Mouse (Mus musculus) layer of hippocampus, adult 11-12 months (tissue): ENCODE data around the gene Cisd1.
"Not testable (repeated sequence)": the region's sequence is repeated elsewhere in the genome, so short reads cannot be mapped to it uniquely, and the experiment has no call there.

Experiments used
- DNase-seq: peaks from one replicate; pipeline ENCODE4 v3.0.0; 2022; ENCODE audit warnings: low spot score

Cisd1 gene

GRCm38 (mm10) chr10:71344579-71345143, at the start of gene Cisd1:
Gene Cisd1, minus strand, starts transcription at chr10:71344954.
- DNase-seq = peak; percentile 92

- no peak for DNase-seq
Observed at GRCm38 (mm10) chr10:71389311-71389710, 44.6 kb upstream of the Cisd1 start.

- no peak for DNase-seq
Observed at GRCm38 (mm10) chr10:71384159-71385044, 39.6 kb upstream of the Cisd1 start.

DNA sequence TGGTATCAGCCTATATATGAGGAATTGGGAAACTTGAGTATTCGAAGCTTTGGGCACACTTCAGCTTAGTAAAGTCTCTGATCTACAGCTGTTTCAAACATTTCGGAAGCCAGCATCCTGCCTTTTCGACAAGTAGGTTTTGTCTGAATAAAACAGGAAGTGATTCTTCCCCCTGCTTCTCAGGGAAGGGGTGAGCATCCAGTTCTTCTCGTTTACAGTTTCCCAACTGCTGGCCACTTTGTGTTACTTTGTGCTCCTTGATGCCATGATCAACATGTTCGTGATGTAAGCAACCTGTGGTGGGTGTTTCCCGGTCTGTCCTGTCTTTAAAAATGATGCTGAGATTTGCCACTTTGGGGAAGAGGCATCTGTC, 38.8 kb upstream of the Cisd1 start:
- not testable (repeated sequence) for DNase-seq

- DNase-seq = no peak
Observed at GRCm38 (mm10) chr10:71382858-71383551, 38.3 kb upstream of the Cisd1 start.

DNA sequence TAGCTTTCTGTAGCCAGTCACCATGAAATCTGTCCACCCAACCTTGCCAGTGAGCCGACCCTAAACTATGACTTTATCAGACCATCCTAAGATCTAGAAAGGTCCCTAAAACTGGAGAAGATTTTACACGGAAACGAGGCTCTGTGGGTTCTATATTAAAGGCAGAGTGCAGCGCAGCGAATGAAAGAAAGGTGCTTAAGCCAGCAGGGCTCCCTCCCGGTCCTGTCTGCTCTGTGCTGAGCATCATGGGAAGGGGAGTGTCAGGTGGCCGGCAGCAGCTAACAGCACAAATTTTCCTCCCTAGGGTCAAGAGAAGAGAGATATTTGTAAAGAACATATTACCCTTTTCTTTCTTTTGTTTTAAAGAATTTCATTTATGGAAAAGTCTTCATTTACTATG, 37.4 kb upstream of the Cisd1 start:
- DNase-seq = no peak

DNA sequence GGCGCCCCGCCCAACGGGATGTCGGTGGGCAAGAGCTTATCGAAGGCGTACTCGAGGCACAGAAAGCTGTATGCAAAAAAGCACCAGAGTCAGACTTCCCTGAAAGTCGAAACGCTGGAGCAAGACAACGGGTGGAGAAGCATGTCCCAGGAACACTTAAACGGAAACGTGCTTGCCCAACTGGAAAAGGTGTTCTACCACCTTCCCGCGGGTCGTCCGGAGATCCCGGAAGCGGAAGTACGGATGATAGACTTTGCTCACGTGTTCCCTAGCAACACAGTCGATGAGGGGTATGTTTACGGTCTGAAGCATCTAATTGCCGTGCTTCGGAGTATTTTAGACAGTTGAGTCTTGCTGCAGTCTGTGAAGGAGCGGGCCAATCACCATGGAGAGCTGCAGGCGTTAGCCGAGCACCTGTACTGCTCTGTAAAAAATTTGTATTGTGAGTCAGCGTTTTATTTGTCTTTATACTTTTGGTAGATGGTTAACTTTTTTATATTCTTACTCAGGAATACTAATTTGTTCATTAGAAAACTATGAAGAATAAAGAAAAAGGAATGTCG, 36.8 kb upstream of the Cisd1 start:
- no peak for DNase-seq

GRCm38 (mm10) chr10:71380406-71380805, 35.7 kb upstream of the Cisd1 start:
- DNase-seq = no peak

DNA sequence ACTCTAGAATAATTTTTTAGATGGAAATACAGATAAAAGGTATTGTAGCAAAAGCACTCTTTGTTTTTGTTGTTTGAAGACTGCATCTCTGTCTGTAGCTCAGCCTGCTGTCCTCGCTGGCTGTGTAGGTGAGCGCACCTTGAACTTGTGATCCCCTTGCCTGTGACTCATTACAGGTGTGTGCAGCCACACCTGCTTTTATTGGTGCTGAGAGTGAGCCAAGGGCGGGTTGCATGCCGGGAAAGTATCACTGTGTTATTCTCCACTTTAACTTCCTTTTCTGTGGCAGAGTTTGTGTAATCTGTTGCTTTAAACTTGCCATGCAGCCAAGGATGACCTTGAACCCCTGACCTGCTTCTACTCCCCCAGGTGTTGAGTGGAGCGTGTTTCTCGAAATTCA, 31.3 kb upstream of the Cisd1 start:
- DNase-seq = no peak

DNA sequence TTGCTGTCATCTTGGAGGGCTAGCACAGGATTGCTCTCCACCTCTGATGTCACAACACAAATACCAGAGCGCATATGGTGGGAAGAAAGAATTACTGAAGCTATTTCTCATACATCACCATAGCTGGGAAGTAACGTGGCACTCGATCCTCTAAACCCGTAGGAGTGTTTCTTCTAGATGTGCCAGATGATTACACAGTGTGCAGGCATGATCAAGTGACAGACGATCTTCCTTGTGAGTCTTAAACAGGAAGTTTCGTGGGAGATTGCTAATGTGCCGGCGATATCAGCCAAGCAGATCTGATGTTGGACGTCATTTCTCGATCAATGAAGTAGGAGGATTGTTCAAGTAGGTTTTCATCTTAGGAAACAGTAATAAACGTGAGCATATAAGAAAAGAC, 29.0 kb upstream of the Cisd1 start:
- no peak for DNase-seq

- DNase-seq = no peak
Observed at GRCm38 (mm10) chr10:71371881-71372280, 27.1 kb upstream of the Cisd1 start.

GRCm38 (mm10) chr10:71369466-71369865, 24.7 kb upstream of the Cisd1 start:
- no peak for DNase-seq

GRCm38 (mm10) chr10:71368128-71368940, 23.6 kb upstream of the Cisd1 start:
- no peak for DNase-seq

GRCm38 (mm10) chr10:71363858-71364257, 19.1 kb upstream of the Cisd1 start:
- DNase-seq = no peak

GRCm38 (mm10) chr10:71363440-71363839, 18.7 kb upstream of the Cisd1 start:
- no peak for DNase-seq

GRCm38 (mm10) chr10:71361836-71362562, 17.2 kb upstream of the Cisd1 start:
- no peak for DNase-seq

DNA sequence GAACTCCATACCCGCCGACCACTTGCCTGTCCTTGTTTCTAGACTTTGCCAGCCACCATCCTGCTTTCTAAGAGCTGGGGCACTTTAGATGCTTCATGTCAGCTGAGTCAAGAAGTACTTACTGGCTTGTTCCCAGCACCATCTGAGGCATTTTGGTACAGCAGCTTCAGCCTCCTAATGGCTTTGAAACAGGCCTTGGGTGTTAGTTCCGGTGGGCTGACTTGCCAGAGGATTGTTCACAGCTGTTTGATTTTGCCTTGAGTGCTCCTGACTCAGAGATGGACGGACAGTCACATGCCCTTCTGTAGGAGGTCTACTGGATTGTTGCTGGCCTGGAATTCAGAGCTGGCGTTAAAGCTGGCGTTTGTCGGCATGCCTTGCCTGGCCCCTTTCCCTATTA, 16.3 kb upstream of the Cisd1 start:
- DNase-seq = no peak

GRCm38 (mm10) chr10:71354947-71355346, 10.2 kb upstream of the Cisd1 start:
- no peak for DNase-seq

GRCm38 (mm10) chr10:71353850-71354249, 9.1 kb upstream of the Cisd1 start:
- no peak for DNase-seq

DNA sequence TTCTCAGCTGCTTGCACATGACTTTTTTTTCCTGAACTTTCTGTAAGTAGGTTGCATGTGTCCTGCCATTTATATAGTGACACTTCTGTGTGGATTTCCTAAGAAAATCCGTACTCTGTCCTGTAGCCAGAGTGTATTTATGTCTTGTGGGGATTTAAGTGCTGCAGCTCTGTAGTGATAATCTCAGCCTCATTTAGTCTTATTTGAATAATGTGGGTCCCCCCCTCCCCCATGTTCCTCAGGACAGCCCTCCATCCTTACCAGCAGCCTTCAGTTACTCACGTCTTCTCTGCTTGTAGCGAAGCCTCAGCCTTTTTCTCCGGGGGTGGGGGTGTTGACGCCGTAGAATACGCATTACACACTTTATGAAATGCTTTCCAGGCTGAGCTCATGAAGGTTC, 6.5 kb upstream of the Cisd1 start:
- no peak for DNase-seq

- no peak for DNase-seq
Observed at GRCm38 (mm10) chr10:71349290-71349689, 4.5 kb upstream of the Cisd1 start.
